Mouse (Mus musculus) liver, embryonic 15.5 days (tissue): ENCODE measurements around the gene Isx. TPM values are rescaled to one million over a fixed set of nuclear protein-coding genes. Genes with fewer than 3 reads are reported as not detected.

Experiments
- ATAC-seq: fragments of 200-750 bp; cut with Nextera tagmentation; 2 replicates; pipeline ENCODE4 v1.8.0; 2017; ENCODE audit warnings: moderate number of reproducible peaks, mild to moderate bottlenecking, moderate library complexity; ENCODE audit not compliant: insufficient read depth
- H3K27ac ChIP-seq: fragments of 300-500 bp; sonication (generic); replicated peaks from 2 replicates; pipeline ENCODE4 v1.5.1; 2015; ENCODE audit warnings: mild to moderate bottlenecking, inconsistent platforms
- H3K27me3 ChIP-seq: fragments of 300-500 bp; sonication (generic); 2 replicates; pipeline ENCODE4 v1.6.1; 2015; ENCODE audit warnings: mild to moderate bottlenecking, inconsistent platforms
- H3K36me3 ChIP-seq: fragments of 300-500 bp; sonication (generic); replicated peaks from 2 replicates; pipeline ENCODE4 v1.6.1; 2015; ENCODE audit warnings: moderate library complexity, mild to moderate bottlenecking, inconsistent platforms
- H3K4me1 ChIP-seq: fragments of 300-500 bp; sonication (generic); replicated peaks from 2 replicates; pipeline ENCODE4 v1.6.1; 2015; ENCODE audit warnings: inconsistent platforms
- H3K4me2 ChIP-seq: fragments of 300-500 bp; sonication (generic); 2 replicates; pipeline ENCODE4 v1.6.1; 2015; ENCODE audit warnings: moderate library complexity, mild to moderate bottlenecking, inconsistent platforms
- H3K4me3 ChIP-seq: fragments of 300-500 bp; sonication (generic); replicated peaks from 2 replicates; pipeline ENCODE4 v1.5.1; 2015; ENCODE audit warnings: mild to moderate bottlenecking, inconsistent platforms
- H3K9ac ChIP-seq: fragments of 300-500 bp; sonication (generic); 2 replicates; pipeline ENCODE4 v1.6.1; 2015; ENCODE audit warnings: moderate library complexity, mild to moderate bottlenecking, inconsistent platforms
- H3K9me3 ChIP-seq: fragments of 300-500 bp; sonication (generic); replicated peaks from 2 replicates; pipeline ENCODE4 v1.6.1; 2016; ENCODE audit warnings: inconsistent platforms
- WGBS: fragments of 180-500 bp; shearing (Covaris S2); methylation state at CpG from one replicate; pipeline ENCODE4 v1.1.7; 2015; ENCODE audit warnings: mixed read lengths; ENCODE audit not compliant: insufficient replicate concordance; 5-methylcytosine and 5-hydroxymethylcytosine counted together
- polyA plus RNA-seq: library from polyadenylated mRNA; unstranded; fragments of >200 nt; fragmentation: Nextera tagmentation; extraction: Ambion mirVana; gene quantifications from 2 replicates; pipeline ENCODE4 v1.2.1, GENCODE M21; 2015

Gene Isx
- polyA plus RNA-seq, result not detected in 2 replicates

DNA sequence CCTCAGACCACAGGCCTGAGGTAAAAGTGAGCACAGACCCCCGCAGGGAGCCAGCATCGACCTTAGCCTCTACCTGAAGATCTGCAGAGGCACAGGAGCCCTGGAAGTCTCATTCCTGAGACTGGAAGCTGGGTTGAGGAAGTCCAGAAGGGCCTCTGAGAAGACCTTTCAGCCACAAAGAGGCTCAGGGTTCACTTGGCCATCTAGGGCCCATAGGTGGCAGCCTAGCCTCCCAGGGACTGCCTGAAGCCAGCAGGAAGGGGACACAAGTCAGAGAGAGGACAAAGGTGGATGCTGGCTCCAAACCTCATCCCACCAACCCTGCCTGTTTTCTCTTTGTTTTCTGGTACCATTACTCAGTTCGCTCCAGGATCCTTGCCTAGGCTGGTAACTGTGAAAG is at the start of gene Isx:
Isx (plus strand) TSS at position 234 of the 400 bp plus-strand sequence.
- Histone ChIP-seq H3K27me3 (no peaks in the 10 kb centered on the region), H3K36me3 (no peaks in the 10 kb centered on the region), H3K4me1 (no peaks in the 10 kb centered on the region), H3K9me3 (no peaks in the 10 kb centered on the region), H3K4me3 (no peak within 1 kb of the TSS), H3K27ac (no peak within 1 kb of the TSS), H3K4me2 (no peak within 1 kb of the TSS), H3K9ac (no peak within 1 kb of the TSS)
- WGBS, result 51% methylated on average over 3 of the region's 3 CpGs
- ATAC-seq, result no peak

GRCm38 (mm10) chr8:74827689-74828088 is 45.3 kb upstream of the Isx start:
- H3K36me3 ChIP-seq, result no peaks in the 10 kb centered on the region
- H3K4me3 ChIP-seq, result no peak overlapping the region
- ATAC-seq, result no peak
- H3K9me3 ChIP-seq, result no peaks in the 10 kb centered on the region
- no peak overlapping the region for H3K27ac ChIP-seq
- 53% methylated on average over 3 of the region's 3 CpGs for WGBS
- H3K4me1 ChIP-seq, result no peaks in the 10 kb centered on the region
- H3K27me3 ChIP-seq, result no peaks in the 10 kb centered on the region
- no peak overlapping the region for H3K4me2 ChIP-seq
- no peak overlapping the region for H3K9ac ChIP-seq

DNA sequence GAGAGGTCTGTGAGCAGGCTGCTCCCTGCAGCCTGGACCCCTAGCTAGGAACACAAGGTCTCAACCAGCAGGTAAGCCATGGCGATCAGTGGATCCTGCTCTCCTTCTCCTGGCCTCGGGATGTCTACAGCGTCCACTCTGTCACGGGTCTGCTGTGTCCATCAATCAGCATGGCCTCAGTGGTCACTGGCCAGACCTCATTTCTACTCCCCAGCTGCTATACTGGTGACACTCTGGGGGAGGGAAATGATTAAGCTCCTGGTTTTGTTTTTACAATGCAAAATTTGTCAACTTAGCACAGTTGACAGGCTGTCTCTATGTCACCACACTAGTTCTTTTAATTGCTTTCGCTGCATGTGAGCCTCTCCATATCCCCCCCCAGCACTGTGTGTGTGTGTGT is 41.7 kb upstream of the Isx start:
- Histone ChIP-seq H3K4me1 (no peaks in the 10 kb centered on the region), H3K27me3 (no peaks in the 10 kb centered on the region), H3K9ac (no peak overlapping the region), H3K9me3 (no peaks in the 10 kb centered on the region), H3K27ac (no peak overlapping the region), H3K4me3 (no peak overlapping the region), H3K4me2 (no peak overlapping the region), H3K36me3 (no peaks in the 10 kb centered on the region)
- no peak for ATAC-seq
- 60% methylated on average over 5 of the region's 5 CpGs for WGBS

- no peaks in the 10 kb centered on the region for H3K36me3 ChIP-seq
- no peaks in the 10 kb centered on the region for H3K9me3 ChIP-seq
- no peaks in the 10 kb centered on the region for H3K27me3 ChIP-seq
- no peak for ATAC-seq
- H3K27ac ChIP-seq, result no peak overlapping the region
- 22% methylated on average over 1 of the region's 1 CpGs for WGBS
- no peaks in the 10 kb centered on the region for H3K4me1 ChIP-seq
- no peak overlapping the region for H3K4me3 ChIP-seq
- no peak overlapping the region for H3K4me2 ChIP-seq
- no peak overlapping the region for H3K9ac ChIP-seq
Observed at GRCm38 (mm10) chr8:74834246-74834645, 38.7 kb upstream of the Isx start.

- H3K4me1 ChIP-seq, result no peaks in the 10 kb centered on the region
- no peak overlapping the region for H3K27ac ChIP-seq
- no peak overlapping the region for H3K4me3 ChIP-seq
- H3K4me2 ChIP-seq, result no peak overlapping the region
- no peak overlapping the region for H3K9ac ChIP-seq
- H3K9me3 ChIP-seq, result no peaks in the 10 kb centered on the region
- ATAC-seq, result no peak
- H3K27me3 ChIP-seq, result no peaks in the 10 kb centered on the region
- whole genome bisulfite sequencing, result 24% methylated on average over 12 of the region's 12 CpGs
- no peaks in the 10 kb centered on the region for H3K36me3 ChIP-seq
Observed at GRCm38 (mm10) chr8:74847376-74848048, 25.5 kb upstream of the Isx start.

- Histone ChIP-seq H3K27me3 (no peaks in the 10 kb centered on the region), H3K4me1 (no peaks in the 10 kb centered on the region), H3K9me3 (no peaks in the 10 kb centered on the region), H3K4me2 (no peak overlapping the region), H3K27ac (no peak overlapping the region), H3K4me3 (no peak overlapping the region), H3K9ac (no peak overlapping the region), H3K36me3 (no peaks in the 10 kb centered on the region)
- ATAC-seq, result no peak
- WGBS, result 70% methylated on average over 1 of the region's 1 CpGs
Observed at GRCm38 (mm10) chr8:74848707-74849106, 24.3 kb upstream of the Isx start.

DNA sequence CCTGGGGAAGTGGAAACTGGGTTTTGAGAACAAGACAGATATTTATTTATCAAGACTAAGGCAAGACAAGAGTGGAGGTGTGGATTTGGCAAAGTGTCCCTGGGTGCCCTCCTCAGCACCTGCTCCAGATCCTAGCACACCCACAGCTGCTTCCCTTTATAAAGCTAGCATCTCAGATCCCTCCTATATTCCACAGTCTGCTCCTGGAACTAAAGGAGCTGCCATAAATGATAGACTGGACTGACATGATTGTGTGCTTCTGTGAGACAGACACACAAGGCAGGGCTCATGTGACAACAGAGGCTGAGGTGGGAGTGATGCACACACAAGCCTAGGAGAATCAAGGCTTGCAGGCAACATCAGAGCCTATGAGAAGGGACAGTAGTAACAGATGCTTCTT is 22.0 kb upstream of the Isx start:
- Histone ChIP-seq H3K4me3 (no peak overlapping the region), H3K4me1 (no peaks in the 10 kb centered on the region), H3K9ac (no peak overlapping the region), H3K4me2 (no peak overlapping the region), H3K27ac (no peak overlapping the region), H3K36me3 (no peaks in the 10 kb centered on the region), H3K9me3 (no peaks in the 10 kb centered on the region), H3K27me3 (no peaks in the 10 kb centered on the region)
- ATAC-seq, result no peak

DNA sequence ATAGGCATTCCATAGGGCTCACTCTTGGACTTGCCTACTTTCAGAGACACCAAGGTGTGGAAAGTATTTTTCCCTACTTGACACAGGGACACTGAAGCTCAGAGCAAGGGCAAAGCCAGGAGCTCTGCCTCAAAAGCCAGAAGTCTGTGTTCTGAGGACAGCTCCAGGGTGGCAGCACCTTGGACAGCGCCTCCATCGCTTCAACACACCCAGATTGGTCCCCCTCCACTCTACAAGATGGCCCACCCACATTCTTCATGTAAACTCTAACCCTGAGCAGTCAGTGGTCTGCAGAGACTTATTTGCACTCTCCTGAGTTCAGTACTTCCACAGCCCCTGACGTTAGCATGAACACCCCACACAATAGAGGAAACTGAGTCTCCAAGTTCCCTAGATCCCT is 21.1 kb upstream of the Isx start:
- Histone ChIP-seq H3K4me3 (no peak overlapping the region), H3K36me3 (no peaks in the 10 kb centered on the region), H3K9ac (no peak overlapping the region), H3K27ac (no peak overlapping the region), H3K4me1 (no peaks in the 10 kb centered on the region), H3K4me2 (no peak overlapping the region), H3K27me3 (no peaks in the 10 kb centered on the region), H3K9me3 (no peaks in the 10 kb centered on the region)
- ATAC-seq, result no peak
- WGBS, result 23% methylated on average over 3 of the region's 3 CpGs

DNA sequence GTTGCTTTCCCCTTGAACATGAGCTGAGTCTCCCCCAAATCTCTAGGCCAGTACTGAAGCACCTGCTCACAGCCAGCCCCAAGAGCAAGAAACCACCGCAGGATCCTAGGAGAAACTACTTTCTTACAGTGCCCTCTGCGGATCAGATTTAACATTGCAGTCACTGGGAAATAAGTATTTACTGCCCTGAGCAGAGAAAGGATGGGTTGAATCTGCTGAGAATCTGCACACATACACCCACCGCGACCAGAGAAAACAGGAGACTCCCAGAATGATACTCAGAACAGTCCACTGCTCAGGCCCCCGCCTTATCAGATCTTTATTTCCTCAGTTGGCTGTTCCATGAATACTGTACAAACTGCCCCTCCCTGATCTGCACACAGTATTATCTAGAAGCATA is 19.5 kb upstream of the Isx start:
- no peak overlapping the region for H3K4me3 ChIP-seq
- WGBS, result 26% methylated on average over 5 of the region's 5 CpGs
- ATAC-seq, result no peak

GRCm38 (mm10) chr8:74854786-74855185 is 18.2 kb upstream of the Isx start:
- Histone ChIP-seq H3K27ac (no peak overlapping the region), H3K27me3 (no peaks in the 10 kb centered on the region), H3K9ac (no peak overlapping the region), H3K9me3 (no peaks in the 10 kb centered on the region), H3K4me2 (no peak overlapping the region), H3K4me1 (no peaks in the 10 kb centered on the region), H3K4me3 (no peak overlapping the region), H3K36me3 (no peaks in the 10 kb centered on the region)
- ATAC-seq, result no peak
- WGBS, result 64% methylated on average over 4 of the region's 4 CpGs

More for the DNA sequence above, 19.5 kb upstream of the Isx start:
- H3K36me3 ChIP-seq, result no peaks in the 10 kb centered on the region
- H3K9ac ChIP-seq, result no peak overlapping the region
- no peak overlapping the region for H3K4me2 ChIP-seq
- H3K27me3 ChIP-seq, result no peaks in the 10 kb centered on the region
- no peak overlapping the region for H3K27ac ChIP-seq
- H3K4me1 ChIP-seq, result no peaks in the 10 kb centered on the region
- no peaks in the 10 kb centered on the region for H3K9me3 ChIP-seq

- Histone ChIP-seq H3K4me3 (no peak overlapping the region), H3K4me1 (no peaks in the 10 kb centered on the region), H3K27ac (no peak overlapping the region), H3K9me3 (no peaks in the 10 kb centered on the region), H3K36me3 (no peaks in the 10 kb centered on the region), H3K27me3 (no peaks in the 10 kb centered on the region), H3K9ac (no peak overlapping the region), H3K4me2 (no peak overlapping the region)
- WGBS, result 63% methylated on average over 3 of the region's 3 CpGs
- ATAC-seq, result no peak
Observed at GRCm38 (mm10) chr8:74855341-74855740, 17.6 kb upstream of the Isx start.

- Histone ChIP-seq H3K9ac (no peak overlapping the region), H3K4me1 (no peaks in the 10 kb centered on the region), H3K4me3 (no peak overlapping the region), H3K27ac (no peak overlapping the region), H3K27me3 (no peaks in the 10 kb centered on the region), H3K36me3 (no peaks in the 10 kb centered on the region), H3K4me2 (no peak overlapping the region), H3K9me3 (no peaks in the 10 kb centered on the region)
- 69% methylated on average over 4 of the region's 4 CpGs for WGBS
- ATAC-seq, result no peak
Observed at GRCm38 (mm10) chr8:74859241-74859640, 13.7 kb upstream of the Isx start.
